Mouse (Mus musculus): ENCODE data around the gene Arhgdib. TPM values are rescaled to one million over a fixed set of nuclear protein-coding genes. Genes with fewer than 3 reads are reported as not detected.
"Not testable (repeated sequence)": the region's sequence is repeated elsewhere in the genome, so short reads cannot be mapped to it uniquely, and the experiment has no call there.

The Arhgdib gene
- polyA plus RNA-seq, 1 experiment from 2014 or later = 56.2 TPM

DNA sequence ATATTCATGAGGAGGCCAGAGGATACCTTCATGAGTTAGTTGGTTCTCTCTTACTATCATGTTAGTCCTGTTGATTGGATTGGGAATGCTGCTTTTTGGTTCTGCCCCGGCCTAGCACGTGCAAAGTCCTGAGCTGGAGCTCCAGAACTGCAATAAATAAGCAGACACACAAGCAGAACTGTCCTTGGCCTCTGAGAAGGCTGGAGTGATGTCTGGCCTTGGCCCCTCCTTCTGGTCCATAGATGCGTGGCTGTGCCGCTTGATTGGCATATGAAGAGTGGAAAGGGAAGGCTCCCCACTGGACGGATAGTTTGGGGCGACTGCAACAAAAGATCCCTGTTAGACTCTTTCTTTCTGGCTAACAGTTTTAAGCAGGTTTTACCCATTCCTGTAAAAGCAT, 52.6 kb downstream of the Arhgdib start:
- H3K4me2 ChIP-seq (ENCODE audit: low read depth, low read length) = no peak overlapping the region
- H3K27ac ChIP-seq (replicated peaks; ENCODE audit: low read depth, low read length) = no peak overlapping the region
- H3K36me3 ChIP-seq (replicated peaks; ENCODE audit: control insufficient read depth, insufficient read depth, low read depth, low read length) = no peaks in the 10 kb centered on the region
- no peaks in the 10 kb centered on the region for H3K4me1 ChIP-seq (ENCODE audit: control insufficient read depth, insufficient read depth, low read length)
- no peaks in the 10 kb centered on the region for H3K9me3 ChIP-seq (replicated peaks; ENCODE audit: control insufficient read depth, low read length)
- H3K4me3 ChIP-seq (ENCODE audit: low read depth, low read length) = no peak overlapping the region
- no peak overlapping the region for H3K9ac ChIP-seq (replicated peaks; ENCODE audit: low read length)
- no peak for ATAC-seq (replicated peaks; ENCODE audit: insufficient number of reproducible peaks, low FRiP score, low TSS enrichment, low read depth)
- no peak for DNase-seq (ENCODE audit: low spot score)
- no peaks in the 10 kb centered on the region for H3K27me3 ChIP-seq (ENCODE audit: control insufficient read depth, insufficient read depth, low read length)
- WGBS = 84% methylated on average over 6 of the region's 6 CpGs

DNA sequence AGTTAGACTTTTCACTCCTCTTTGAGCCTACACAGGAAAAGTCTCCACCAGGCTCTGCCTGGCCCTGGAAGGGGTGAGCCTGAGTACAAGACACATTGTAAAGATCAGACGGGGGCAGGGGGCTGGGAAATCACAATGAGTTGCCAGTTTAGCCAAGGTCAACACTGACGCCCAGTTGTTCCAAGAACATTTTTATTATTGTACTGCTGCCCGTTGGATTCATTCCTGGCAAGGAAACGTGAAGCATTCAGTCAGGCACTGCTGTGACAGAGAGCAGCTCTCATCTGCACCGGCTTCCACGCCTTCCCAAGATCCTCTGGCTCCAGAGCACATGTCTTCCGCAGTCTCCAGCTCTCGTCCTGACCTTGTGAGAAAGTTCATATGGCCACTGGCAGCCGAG, 53.8 kb downstream of the Arhgdib start:
- H3K9ac ChIP-seq (replicated peaks; ENCODE audit: low read length) = no peak overlapping the region
- no peak overlapping the region for H3K4me3 ChIP-seq (ENCODE audit: low read depth, low read length)
- no peaks in the 10 kb centered on the region for H3K9me3 ChIP-seq (replicated peaks; ENCODE audit: control insufficient read depth, low read length)
- no peak overlapping the region for H3K4me2 ChIP-seq (ENCODE audit: low read depth, low read length)
- H3K4me1 ChIP-seq (ENCODE audit: control insufficient read depth, insufficient read depth, low read length) = no peaks in the 10 kb centered on the region
- no peak overlapping the region for H3K27ac ChIP-seq (replicated peaks; ENCODE audit: low read depth, low read length)
- no peaks in the 10 kb centered on the region for H3K36me3 ChIP-seq (replicated peaks; ENCODE audit: control insufficient read depth, insufficient read depth, low read depth, low read length)
- DNase-seq (ENCODE audit: low spot score) (no peak), ATAC-seq (replicated peaks; ENCODE audit: insufficient number of reproducible peaks, low FRiP score, low TSS enrichment, low read depth) (no peak)
- 74% methylated on average over 9 of the region's 9 CpGs for WGBS
- no peaks in the 10 kb centered on the region for H3K27me3 ChIP-seq (ENCODE audit: control insufficient read depth, insufficient read depth, low read length)

DNA sequence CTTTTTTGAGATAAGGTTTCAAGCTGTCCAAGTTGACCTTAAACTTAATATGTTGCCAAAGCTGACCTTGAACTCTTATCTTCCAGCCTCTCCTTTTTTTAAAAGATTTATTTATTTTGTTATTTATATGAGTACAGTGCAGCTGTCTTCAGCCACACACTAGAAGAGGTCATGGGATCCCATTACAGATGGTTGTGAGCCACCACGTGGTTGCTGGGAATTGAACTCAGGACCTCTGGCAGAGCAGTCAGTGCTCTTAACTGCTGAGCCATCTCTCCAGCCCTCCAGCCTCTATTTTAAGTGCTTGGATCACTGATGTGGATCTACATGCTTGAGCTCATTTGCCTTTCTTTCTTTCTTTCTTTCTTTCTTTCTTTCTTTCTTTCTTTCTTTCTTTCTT, 56.9 kb downstream of the Arhgdib start:
- H3K4me2 ChIP-seq (ENCODE audit: low read depth, low read length); H3K27ac ChIP-seq (replicated peaks; ENCODE audit: low read depth, low read length); H3K36me3 ChIP-seq (replicated peaks; ENCODE audit: control insufficient read depth, insufficient read depth, low read depth, low read length); H3K27me3 ChIP-seq (ENCODE audit: control insufficient read depth, insufficient read depth, low read length); H3K9ac ChIP-seq (replicated peaks; ENCODE audit: low read length); H3K9me3 ChIP-seq (replicated peaks; ENCODE audit: control insufficient read depth, low read length); DNase-seq (ENCODE audit: low spot score); H3K4me1 ChIP-seq (ENCODE audit: control insufficient read depth, insufficient read depth, low read length); H3K4me3 ChIP-seq (ENCODE audit: low read depth, low read length); ATAC-seq (replicated peaks; ENCODE audit: insufficient number of reproducible peaks, low FRiP score, low TSS enrichment, low read depth): not testable (repeated sequence)
- WGBS = 44% methylated on average over 1 of the region's 1 CpGs

DNA sequence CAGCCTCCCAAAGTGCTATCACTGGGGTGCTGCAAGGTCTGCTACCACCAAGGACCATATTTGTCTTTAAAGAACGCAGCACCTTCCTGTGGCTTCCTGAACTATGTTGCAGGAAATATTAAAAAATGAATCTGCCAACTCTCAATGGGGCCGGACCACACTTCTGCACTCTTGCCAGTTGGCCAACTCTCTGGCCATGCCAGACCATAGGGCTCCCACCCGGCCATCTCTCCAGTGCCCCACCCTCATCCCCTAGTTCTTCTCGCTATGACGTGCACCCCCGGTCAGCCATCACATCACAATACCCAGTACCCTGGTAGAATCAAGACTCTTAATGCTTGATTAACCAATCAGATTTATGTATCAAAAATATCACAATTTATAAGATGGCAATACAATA, 57.7 kb downstream of the Arhgdib start:
- Histone ChIP-seq H3K27ac (replicated peaks; ENCODE audit: low read depth, low read length) (no peak overlapping the region), H3K9ac (replicated peaks; ENCODE audit: low read length) (no peak overlapping the region), H3K4me1 (ENCODE audit: control insufficient read depth, insufficient read depth, low read length) (no peaks in the 10 kb centered on the region), H3K36me3 (replicated peaks; ENCODE audit: control insufficient read depth, insufficient read depth, low read depth, low read length) (no peaks in the 10 kb centered on the region), H3K9me3 (replicated peaks; ENCODE audit: control insufficient read depth, low read length) (no peaks in the 10 kb centered on the region), H3K4me3 (ENCODE audit: low read depth, low read length) (no peak overlapping the region), H3K4me2 (ENCODE audit: low read depth, low read length) (no peak overlapping the region), H3K27me3 (ENCODE audit: control insufficient read depth, insufficient read depth, low read length) (no peaks in the 10 kb centered on the region)
- WGBS = over 99% methylated on average over 6 of the region's 6 CpGs
- DNase-seq (ENCODE audit: low spot score) = no peak
- no peak for ATAC-seq (replicated peaks; ENCODE audit: insufficient number of reproducible peaks, low FRiP score, low TSS enrichment, low read depth)

DNA sequence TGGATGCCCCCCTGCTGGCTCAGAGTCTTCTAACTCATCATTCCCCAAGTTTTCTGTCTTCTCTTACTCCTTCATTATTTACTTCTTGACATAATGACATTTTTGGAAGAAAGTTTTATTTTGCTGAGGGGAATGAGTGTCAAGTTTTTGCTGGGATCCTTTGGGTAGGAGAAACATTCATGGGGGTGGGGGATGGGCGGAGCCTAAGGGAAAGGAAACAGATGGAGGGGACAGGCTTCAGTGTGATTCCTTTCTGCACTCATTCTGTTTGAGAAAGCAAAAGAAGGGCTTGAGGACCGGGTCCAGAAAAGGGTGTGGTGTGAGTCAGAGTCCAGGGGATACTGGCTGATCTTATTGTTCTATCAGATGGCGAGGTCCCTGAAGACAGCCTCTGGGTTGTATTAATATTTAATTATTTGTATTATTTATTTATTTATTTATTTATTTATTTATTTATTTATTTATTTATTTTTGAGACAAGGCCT, 58.2 kb downstream of the Arhgdib start:
- DNase-seq (ENCODE audit: low spot score) = no peak
- Histone ChIP-seq H3K36me3 (replicated peaks; ENCODE audit: control insufficient read depth, insufficient read depth, low read depth, low read length) (no peaks in the 10 kb centered on the region), H3K9ac (replicated peaks; ENCODE audit: low read length) (no peak overlapping the region), H3K9me3 (replicated peaks; ENCODE audit: control insufficient read depth, low read length) (no peaks in the 10 kb centered on the region), H3K4me2 (ENCODE audit: low read depth, low read length) (no peak overlapping the region), H3K4me3 (ENCODE audit: low read depth, low read length) (no peak overlapping the region), H3K4me1 (ENCODE audit: control insufficient read depth, insufficient read depth, low read length) (no peaks in the 10 kb centered on the region), H3K27me3 (ENCODE audit: control insufficient read depth, insufficient read depth, low read length) (no peaks in the 10 kb centered on the region), H3K27ac (replicated peaks; ENCODE audit: low read depth, low read length) (no peak overlapping the region)
- ATAC-seq (replicated peaks; ENCODE audit: insufficient number of reproducible peaks, low FRiP score, low TSS enrichment, low read depth) = no peak
- WGBS = 85% methylated on average over 3 of the region's 3 CpGs

DNA sequence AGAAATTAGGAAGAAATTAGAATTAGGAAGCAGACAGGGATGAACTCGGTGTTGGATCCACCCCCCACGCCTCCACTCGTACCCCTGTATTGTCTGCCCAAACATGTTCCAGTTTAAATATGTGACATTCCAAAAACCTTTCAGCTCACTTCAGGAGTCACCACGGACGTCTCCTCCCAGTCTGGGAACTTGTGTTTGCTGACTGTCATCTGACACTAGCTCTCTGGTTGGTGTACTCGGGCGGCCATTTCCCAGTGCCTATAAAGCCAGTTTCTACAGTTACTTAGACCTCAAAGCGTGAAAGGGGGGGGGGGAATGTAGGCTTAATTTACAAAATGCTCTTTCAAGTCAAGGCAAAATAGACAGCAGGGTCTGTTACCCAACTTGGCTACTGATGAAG, 60.0 kb downstream of the Arhgdib start:
- Histone ChIP-seq H3K36me3 (replicated peaks; ENCODE audit: control insufficient read depth, insufficient read depth, low read depth, low read length) (no peaks in the 10 kb centered on the region), H3K27me3 (ENCODE audit: control insufficient read depth, insufficient read depth, low read length) (no peaks in the 10 kb centered on the region), H3K4me3 (ENCODE audit: low read depth, low read length) (no peak overlapping the region), H3K9ac (replicated peaks; ENCODE audit: low read length) (no peak overlapping the region), H3K4me1 (ENCODE audit: control insufficient read depth, insufficient read depth, low read length) (no peaks in the 10 kb centered on the region), H3K27ac (replicated peaks; ENCODE audit: low read depth, low read length) (no peak overlapping the region), H3K4me2 (ENCODE audit: low read depth, low read length) (no peak overlapping the region), H3K9me3 (replicated peaks; ENCODE audit: control insufficient read depth, low read length) (no peaks in the 10 kb centered on the region)
- WGBS = 55% methylated on average over 8 of the region's 8 CpGs
- ATAC-seq (replicated peaks; ENCODE audit: insufficient number of reproducible peaks, low FRiP score, low TSS enrichment, low read depth) (no peak), DNase-seq (ENCODE audit: low spot score) (peak; percentile 3)

DNA sequence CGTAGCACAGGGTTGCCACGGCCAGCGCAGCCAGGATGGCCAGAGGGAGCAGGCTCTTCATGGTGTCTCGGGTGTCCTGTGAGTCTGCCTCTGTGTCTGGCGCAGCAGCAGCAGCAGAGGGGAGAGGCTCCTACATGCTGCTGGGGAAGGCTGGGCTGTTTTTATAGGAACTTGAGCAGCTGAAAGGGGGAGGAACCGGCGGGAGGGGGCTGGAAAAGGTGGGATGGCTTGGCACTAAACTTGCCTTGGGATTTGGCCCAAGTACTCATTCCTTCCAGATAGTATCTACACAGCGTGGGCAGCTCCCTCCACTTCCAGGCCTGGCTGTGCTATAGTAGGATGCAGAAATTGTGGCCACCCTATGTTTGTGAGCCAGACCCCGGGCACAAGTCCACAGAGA, 66.0 kb downstream of the Arhgdib start, which contains the start of gene Mgp:
TSS of gene Mgp (minus strand) at position 154 of the 400 bp plus-strand sequence.
- Histone ChIP-seq H3K9me3 (replicated peaks; ENCODE audit: control insufficient read depth, low read length) (no peaks in the 10 kb centered on the region), H3K9ac (replicated peaks; ENCODE audit: low read length) (peak within 1 kb of the TSS; percentile 7), H3K36me3 (replicated peaks; ENCODE audit: control insufficient read depth, insufficient read depth, low read depth, low read length) (no peaks in the 10 kb centered on the region), H3K4me3 (ENCODE audit: low read depth, low read length) (no peak within 1 kb of the TSS), H3K27me3 (ENCODE audit: control insufficient read depth, insufficient read depth, low read length) (no peaks in the 10 kb centered on the region), H3K4me2 (ENCODE audit: low read depth, low read length) (peak within 1 kb of the TSS; percentile 19; the same call in 1 of the 2 replicates), H3K27ac (replicated peaks; ENCODE audit: low read depth, low read length) (no peak within 1 kb of the TSS), H3K4me1 (ENCODE audit: control insufficient read depth, insufficient read depth, low read length) (no peaks in the 10 kb centered on the region)
- DNase-seq (ENCODE audit: low spot score) (peak; percentile 52), ATAC-seq (replicated peaks; ENCODE audit: insufficient number of reproducible peaks, low FRiP score, low TSS enrichment, low read depth) (no peak)
- WGBS = 24% methylated on average over 9 of the region's 9 CpGs

DNA sequence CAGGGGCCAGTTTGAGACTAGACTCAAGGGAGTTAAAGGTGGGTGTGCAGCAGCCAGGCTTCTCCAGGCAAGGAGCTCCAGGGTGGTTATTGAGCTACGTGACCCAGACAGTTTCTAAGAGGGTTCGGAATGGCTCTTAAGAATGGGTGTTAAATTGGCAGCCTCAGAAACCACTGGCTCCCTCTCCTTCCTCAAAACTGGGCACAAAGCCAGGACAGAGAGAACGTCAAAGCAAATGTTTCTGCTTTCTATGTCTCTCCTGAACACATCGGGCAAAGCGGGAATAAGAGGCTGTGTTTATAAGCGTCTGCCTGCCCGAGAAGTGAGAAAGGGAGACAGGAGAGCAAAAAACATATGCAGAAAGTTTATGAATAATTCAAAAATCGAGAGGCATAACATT, 67.1 kb downstream of the Arhgdib start:
- no peak overlapping the region for H3K9ac ChIP-seq (replicated peaks; ENCODE audit: low read length)
- 68% methylated on average over 8 of the region's 8 CpGs for WGBS
- DNase-seq (ENCODE audit: low spot score) = no peak
- H3K4me2 ChIP-seq (ENCODE audit: low read depth, low read length) = no peak overlapping the region
- no peaks in the 10 kb centered on the region for H3K27me3 ChIP-seq (ENCODE audit: control insufficient read depth, insufficient read depth, low read length)
- no peak overlapping the region for H3K27ac ChIP-seq (replicated peaks; ENCODE audit: low read depth, low read length)
- H3K4me1 ChIP-seq (ENCODE audit: control insufficient read depth, insufficient read depth, low read length) = no peaks in the 10 kb centered on the region
- no peaks in the 10 kb centered on the region for H3K36me3 ChIP-seq (replicated peaks; ENCODE audit: control insufficient read depth, insufficient read depth, low read depth, low read length)
- H3K9me3 ChIP-seq (replicated peaks; ENCODE audit: control insufficient read depth, low read length) = no peaks in the 10 kb centered on the region
- H3K4me3 ChIP-seq (ENCODE audit: low read depth, low read length) = no peak overlapping the region
- no peak for ATAC-seq (replicated peaks; ENCODE audit: insufficient number of reproducible peaks, low FRiP score, low TSS enrichment, low read depth)
